Mouse (Mus musculus) splenic B cell, adult 2 months (primary cell): Measurements from ENCODE around the gene Adamtsl5.
A peak's percentile ranks its signal among the peaks of the same experiment; 100 is the strongest.

ENCODE experiments used
- DNase-seq: peaks from one replicate; pipeline ENCODE4 v3.0.0-alpha.2; 2011; ENCODE audit warnings: low read depth, low spot score
- H3K27me3 ChIP-seq: 2 replicates; pipeline ENCODE4 v1.6.1; 2012; ENCODE audit warnings: mild to moderate bottlenecking, low read length, moderate library complexity, mixed read lengths; ENCODE audit not compliant: control insufficient read depth, poor library complexity, insufficient read depth, severe bottlenecking
- H3K36me3 ChIP-seq: 2 replicates; pipeline ENCODE4 v1.6.1; 2012; ENCODE audit warnings: mild to moderate bottlenecking, low read length, moderate library complexity, mixed read lengths; ENCODE audit not compliant: control insufficient read depth, poor library complexity, insufficient read depth, severe bottlenecking

Gene Adamtsl5

DNA sequence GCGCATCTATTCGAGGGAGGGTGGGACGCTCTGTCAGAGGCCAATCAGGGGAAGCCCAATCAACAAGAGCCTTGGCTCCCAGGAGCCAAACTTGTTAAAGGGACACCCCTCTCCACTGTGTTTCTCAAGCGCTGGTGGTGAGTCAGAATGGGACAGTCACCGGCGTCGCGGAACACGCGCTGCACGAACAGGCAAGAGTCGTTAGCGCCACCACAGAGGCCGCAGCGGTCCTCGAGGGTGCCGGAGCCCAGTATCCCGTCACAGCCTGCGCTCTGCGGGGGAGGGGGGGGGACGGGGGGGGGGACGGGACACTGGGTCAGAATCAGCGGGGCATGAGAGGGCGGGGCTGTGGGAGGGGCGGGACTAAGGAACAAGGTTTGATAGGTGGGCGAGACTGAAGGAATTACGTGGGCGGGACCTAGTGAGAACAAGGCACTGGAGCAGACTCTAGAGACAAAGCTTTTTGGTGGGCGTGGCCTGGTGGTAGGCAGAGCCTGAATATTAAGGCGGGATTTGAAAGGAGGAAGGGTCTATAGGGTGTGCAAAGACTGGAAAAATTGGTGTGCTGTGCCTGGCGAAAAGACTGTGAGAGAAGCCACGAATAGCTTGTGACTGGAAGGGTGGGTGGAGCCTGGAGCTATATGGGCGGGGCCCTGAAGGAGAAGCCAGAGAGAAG is 5.3 kb downstream of the Adamtsl5 start:
- Histone ChIP-seq H3K36me3 (no peaks in the 10 kb centered on the region), H3K27me3 (0 out of 2 replicates have a peak, but pooled peaks cover 2% of the 10 kb centered on the region)
- peak; percentile 86 for DNase-seq

DNA sequence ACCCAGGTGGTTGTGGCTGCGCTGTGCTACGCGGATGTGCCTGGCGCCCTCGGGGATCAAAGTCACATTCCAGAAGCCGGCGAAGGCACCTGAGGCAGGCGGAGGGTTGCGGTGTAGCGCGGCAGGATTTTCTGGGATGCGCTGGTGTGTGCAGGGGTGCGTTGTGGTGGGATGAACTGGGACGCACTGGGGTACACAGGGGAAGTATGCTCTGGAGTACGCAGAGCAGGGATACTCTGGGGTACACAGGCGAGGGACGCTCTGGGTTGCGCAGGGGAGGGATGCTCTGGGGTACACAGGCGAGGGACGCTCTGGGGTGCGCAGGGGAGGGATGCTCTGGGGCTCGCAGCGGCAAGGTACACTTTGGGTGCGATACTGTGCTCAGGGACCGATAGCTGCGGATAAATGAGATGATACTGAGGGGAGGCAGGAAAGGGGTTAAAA is 5.9 kb downstream of the Adamtsl5 start:
- no peak for DNase-seq
- no peaks in the 10 kb centered on the region for H3K36me3 ChIP-seq
- 0 out of 2 replicates have a peak, but pooled peaks cover 2% of the 10 kb centered on the region for H3K27me3 ChIP-seq

GRCm38 (mm10) chr10:80341491-80342304 is 6.5 kb downstream of the Adamtsl5 start:
- Histone ChIP-seq H3K36me3 (no peaks in the 10 kb centered on the region), H3K27me3 (0 out of 2 replicates have a peak, but pooled peaks cover 2% of the 10 kb centered on the region)
- DNase-seq = peak; percentile 51

GRCm38 (mm10) chr10:80341026-80341425 is 7.2 kb downstream of the Adamtsl5 start:
- Histone ChIP-seq H3K27me3 (0 out of 2 replicates have a peak, but pooled peaks cover 2% of the 10 kb centered on the region), H3K36me3 (no peaks in the 10 kb centered on the region)
- no peak for DNase-seq

GRCm38 (mm10) chr10:80339941-80340750 is 8.1 kb downstream of the Adamtsl5 start:
- H3K27me3 ChIP-seq = 0 out of 2 replicates have a peak, but pooled peaks cover 2% of the 10 kb centered on the region
- peak; percentile 88 for DNase-seq
- H3K36me3 ChIP-seq = no peaks in the 10 kb centered on the region

GRCm38 (mm10) chr10:80336263-80336662 is 11.9 kb downstream of the Adamtsl5 start:
- DNase-seq = no peak
- H3K27me3 ChIP-seq = no peaks in the 10 kb centered on the region

DNA sequence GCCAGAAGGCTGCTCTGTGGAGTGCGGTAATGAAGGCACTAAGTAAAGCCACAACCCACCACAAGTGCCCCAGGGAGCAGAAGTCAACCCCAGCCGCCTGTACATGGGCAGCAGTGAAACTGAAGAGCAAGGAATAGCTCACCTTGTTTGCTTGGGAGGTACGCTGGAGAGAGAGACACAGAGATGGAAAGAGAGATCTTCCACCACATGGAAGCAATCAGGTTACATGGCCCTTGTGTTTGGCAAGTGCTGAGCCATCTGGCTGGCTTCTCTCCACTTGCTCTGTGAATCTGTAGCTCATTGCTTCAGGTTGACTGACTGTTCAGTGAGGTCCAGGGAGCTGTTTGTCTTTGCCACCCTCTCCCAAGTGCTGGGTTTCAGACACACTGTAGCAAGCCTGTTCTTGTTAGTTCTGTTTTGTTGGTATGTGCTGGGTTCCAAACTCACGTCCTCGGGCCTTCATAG is 15.7 kb downstream of the Adamtsl5 start:
- H3K27me3 ChIP-seq = no peaks in the 10 kb centered on the region
- no peaks in the 10 kb centered on the region for H3K36me3 ChIP-seq
- DNase-seq = no peak

More at GRCm38 (mm10) chr10:80336263-80336662, 11.9 kb downstream of the Adamtsl5 start:
- H3K36me3 ChIP-seq = no peaks in the 10 kb centered on the region

DNA sequence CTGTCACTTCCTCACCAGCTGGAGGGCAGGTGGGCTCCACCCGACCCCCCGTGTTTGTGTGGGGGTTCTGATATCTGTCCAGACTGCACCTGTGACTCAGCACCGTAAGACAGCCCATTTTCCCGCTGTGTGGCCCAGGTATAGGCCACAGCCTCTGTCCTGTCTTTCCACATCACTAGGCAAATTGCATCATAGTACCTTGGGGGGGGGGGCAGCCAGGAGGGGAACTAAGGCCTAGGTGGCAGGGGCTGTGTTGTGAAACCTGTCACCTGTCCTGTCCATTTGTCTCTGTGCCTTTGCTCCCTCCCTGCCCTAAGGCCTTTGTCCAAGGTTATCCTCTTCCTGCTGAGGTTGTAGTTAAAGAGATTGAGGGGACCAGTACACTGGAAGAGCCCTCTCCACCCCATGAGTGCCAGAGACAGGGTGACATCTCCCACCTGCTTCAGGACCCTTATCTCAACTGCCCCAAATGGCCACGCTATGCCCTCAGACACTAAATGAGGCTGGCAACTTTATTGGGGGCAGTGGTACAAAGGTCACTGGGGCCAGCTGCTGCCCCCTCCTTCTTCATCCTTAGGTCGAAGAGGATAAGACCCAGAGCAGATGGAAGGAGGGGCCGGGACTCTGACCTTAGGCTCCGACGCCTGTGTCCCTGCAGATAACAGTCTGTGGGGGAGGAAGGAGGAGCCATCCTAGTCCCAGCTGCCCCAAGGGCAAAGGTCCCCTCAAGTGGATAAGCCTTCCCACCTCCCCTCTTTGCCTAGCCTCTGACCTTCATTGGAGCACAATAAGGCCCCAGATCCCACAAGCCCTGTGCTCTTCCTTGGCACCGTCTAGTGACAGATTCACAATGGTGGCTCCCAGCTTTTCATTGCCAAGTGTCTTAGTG is 16.3 kb downstream of the Adamtsl5 start:
- H3K36me3 ChIP-seq = no peaks in the 10 kb centered on the region
- H3K27me3 ChIP-seq = no peaks in the 10 kb centered on the region
- no peak for DNase-seq

DNA sequence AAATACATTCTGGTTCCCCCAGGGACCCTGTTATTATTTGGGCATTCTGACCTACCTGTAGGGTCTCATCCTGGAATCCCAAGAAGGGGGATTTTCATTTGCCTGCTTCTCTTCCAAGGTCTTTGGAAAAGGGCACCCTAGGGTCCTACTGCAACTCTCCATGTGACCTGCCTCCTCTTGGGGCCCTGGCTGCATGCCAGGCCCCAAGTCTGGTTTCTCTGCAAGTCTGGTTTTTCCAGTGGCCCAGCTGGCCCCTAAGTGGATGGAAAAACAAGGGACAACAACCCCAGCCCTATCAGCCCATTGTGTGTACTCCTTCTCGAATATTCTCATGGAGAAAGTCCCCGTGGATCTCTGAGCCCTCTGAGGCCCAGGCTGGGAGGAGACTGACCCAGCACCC is 17.3 kb downstream of the Adamtsl5 start:
- no peak for DNase-seq
- no peaks in the 10 kb centered on the region for H3K27me3 ChIP-seq
- H3K36me3 ChIP-seq = no peaks in the 10 kb centered on the region

GRCm38 (mm10) chr10:80330084-80330483 is 18.1 kb downstream of the Adamtsl5 start:
- Histone ChIP-seq H3K36me3 (no peaks in the 10 kb centered on the region), H3K27me3 (no peaks in the 10 kb centered on the region)
- DNase-seq = no peak

GRCm38 (mm10) chr10:80329273-80330081 is 18.7 kb downstream of the Adamtsl5 start, which contains the start of the genes Pcsk4 and Reep6:
Gene Pcsk4, minus strand, starts transcription at chr10:80329498.
Gene Reep6, plus strand, starts transcription at chr10:80329953.
- DNase-seq = peak; percentile 96
- Histone ChIP-seq H3K36me3 (no peaks in the 10 kb centered on the region), H3K27me3 (no peaks in the 10 kb centered on the region)

DNA sequence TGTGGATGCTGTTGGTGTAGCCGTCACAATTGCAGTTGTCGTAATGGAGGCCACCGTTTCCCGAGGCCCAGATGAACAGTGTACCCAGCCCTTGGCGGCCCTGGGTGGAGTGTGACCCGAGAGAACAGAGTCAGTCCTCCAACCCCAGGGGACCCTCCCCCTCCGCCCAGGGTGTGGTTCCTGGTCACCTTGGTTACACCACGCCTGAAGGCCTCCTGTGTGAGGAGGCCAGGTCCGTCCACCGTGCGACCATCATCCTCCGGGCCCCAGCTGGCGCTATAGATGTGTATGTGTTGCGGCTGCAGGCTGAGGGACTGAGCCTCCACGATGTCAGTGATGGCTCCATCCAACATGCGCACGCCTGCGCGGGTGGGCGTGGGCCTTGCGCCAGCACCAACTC is 23.2 kb downstream of the Adamtsl5 start:
- Histone ChIP-seq H3K27me3 (no peaks in the 10 kb centered on the region), H3K36me3 (no peaks in the 10 kb centered on the region)
- no peak for DNase-seq
